Mouse (Mus musculus) olfactory bulb, adult 2 months (tissue): ENCODE data around the gene Fnip1. TPM values are rescaled to one million over a fixed set of nuclear protein-coding genes. Genes with fewer than 3 reads are reported as not detected.

ENCODE experiments used
- H3K27ac ChIP-seq: fragments of 200-500 bp; 2 replicates; pipeline ENCODE4 v1.5.1; 2012; ENCODE audit warnings: low read depth, low read length; ENCODE audit not compliant: insufficient read depth
- H3K4me1 ChIP-seq: fragments of 200-500 bp; 2 replicates; pipeline ENCODE4 v1.6.1; 2012; ENCODE audit warnings: low read length; ENCODE audit not compliant: control insufficient read depth, insufficient read depth
- H3K4me3 ChIP-seq: fragments of 200-500 bp; 2 replicates; pipeline ENCODE4 v1.5.1; 2012; ENCODE audit warnings: mild to moderate bottlenecking, low read depth, low read length, moderate library complexity; ENCODE audit not compliant: insufficient read depth
- CTCF ChIP-seq: fragments of 200-500 bp; IDR thresholded peaks from 2 replicates; pipeline ENCODE4 v1.5.1; 2012; ENCODE audit warnings: low read depth, mild to moderate bottlenecking, low read length, moderate library complexity; ENCODE audit not compliant: insufficient read depth
- POLR2A ChIP-seq: fragments of 200-500 bp; IDR thresholded peaks from 2 replicates; pipeline ENCODE4 v1.6.1; 2012; ENCODE audit warnings: mild to moderate bottlenecking, low read depth, low read length, moderate library complexity; ENCODE audit not compliant: insufficient read depth
- WGBS: fragments of 180-500 bp; shearing (Covaris S2); methylation state at CpG from one replicate; pipeline ENCODE4 v1.1.7; 2018; 5-methylcytosine and 5-hydroxymethylcytosine counted together
- polyA plus RNA-seq: library from polyadenylated mRNA; stranded (reverse); fragments of >200 nt; gene quantifications from 2 replicates; pipeline ENCODE4 v1.2.4, GENCODE M21; 2012; ENCODE audit warnings: low replicate concordance; ENCODE audit not compliant: missing spikeins, insufficient read depth, insufficient read length

Gene Fnip1
- polyA plus RNA-seq, 1 experiment: not detected

GRCm38 (mm10) chr11:54491946-54492558 lies 54.1 kb downstream of the Fnip1 start:
- Histone ChIP-seq H3K4me3 (no peak overlapping the region), H3K27ac (no peak overlapping the region), H3K4me1 (no peaks in the 10 kb centered on the region)
- TF ChIP-seq POLR2A: no peak
- TF ChIP-seq CTCF: no peak
- 100% methylated on average over 1 of the region's 1 CpGs for WGBS

- 70% methylated on average over 4 of the region's 4 CpGs for WGBS
- TF ChIP-seq POLR2A (no peak), CTCF (no peak)
Observed at GRCm38 (mm10) chr11:54492559-54492958, 54.6 kb downstream of the Fnip1 start.

DNA sequence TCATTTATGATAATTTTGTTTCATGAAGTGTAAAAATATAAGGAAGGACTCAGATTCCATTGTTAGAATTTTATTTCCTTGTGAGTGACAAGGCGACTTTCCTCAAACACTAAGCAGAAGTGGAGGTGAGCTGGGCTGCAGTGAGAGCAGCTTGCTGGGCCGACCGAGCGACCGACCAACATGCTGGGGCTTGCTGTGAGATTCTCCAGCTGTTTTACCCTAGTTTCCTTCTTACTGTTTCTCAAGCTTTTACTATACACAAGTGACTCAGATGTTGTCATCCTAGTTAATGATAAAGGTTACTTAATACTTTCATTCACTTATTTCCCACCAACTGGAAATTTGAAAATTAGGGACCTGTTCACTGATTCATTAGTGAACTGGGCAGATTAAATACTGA lies 61.8 kb downstream of the Fnip1 start:
- Histone ChIP-seq H3K27ac (no peak overlapping the region), H3K4me1 (no peaks in the 10 kb centered on the region), H3K4me3 (no peak overlapping the region)
- TF ChIP-seq POLR2A (no peak), CTCF (no peak)
- WGBS: 92% methylated on average over 5 of the region's 5 CpGs

More at GRCm38 (mm10) chr11:54492559-54492958, 54.6 kb downstream of the Fnip1 start:
- Histone ChIP-seq H3K4me3 (no peak overlapping the region), H3K27ac (no peak overlapping the region), H3K4me1 (no peaks in the 10 kb centered on the region)

- WGBS: 85% methylated on average over 4 of the region's 4 CpGs
- no peak overlapping the region for H3K4me3 ChIP-seq
- TF ChIP-seq CTCF: no peak
- no peak for TF ChIP-seq POLR2A
- no peak overlapping the region for H3K27ac ChIP-seq
- H3K4me1 ChIP-seq: no peaks in the 10 kb centered on the region
Observed at GRCm38 (mm10) chr11:54502546-54503245, 64.7 kb downstream of the Fnip1 start.

DNA sequence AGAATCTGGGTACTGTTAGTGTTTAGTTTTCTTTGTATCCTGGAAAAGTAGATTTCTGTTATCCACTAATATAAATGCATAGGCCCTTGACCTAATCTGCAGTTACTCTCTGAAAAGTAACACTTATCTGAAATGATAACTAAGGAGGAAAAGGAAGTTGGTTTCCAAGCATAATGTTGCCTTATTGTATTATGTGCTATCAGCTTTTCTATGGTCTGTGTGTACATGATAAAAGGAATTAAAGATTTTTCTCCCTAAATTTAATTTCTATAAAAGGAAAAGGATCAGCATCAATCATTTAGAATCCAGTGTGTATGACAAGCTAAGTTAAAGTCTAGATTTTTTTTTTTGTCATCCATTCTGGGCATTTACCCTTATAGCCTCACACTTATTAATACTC lies 75.6 kb downstream of the Fnip1 start:
- H3K4me3 ChIP-seq: no peak overlapping the region
- H3K27ac ChIP-seq: no peak overlapping the region
- no peak for TF ChIP-seq CTCF
- no peak for TF ChIP-seq POLR2A
- H3K4me1 ChIP-seq: no peaks in the 10 kb centered on the region

DNA sequence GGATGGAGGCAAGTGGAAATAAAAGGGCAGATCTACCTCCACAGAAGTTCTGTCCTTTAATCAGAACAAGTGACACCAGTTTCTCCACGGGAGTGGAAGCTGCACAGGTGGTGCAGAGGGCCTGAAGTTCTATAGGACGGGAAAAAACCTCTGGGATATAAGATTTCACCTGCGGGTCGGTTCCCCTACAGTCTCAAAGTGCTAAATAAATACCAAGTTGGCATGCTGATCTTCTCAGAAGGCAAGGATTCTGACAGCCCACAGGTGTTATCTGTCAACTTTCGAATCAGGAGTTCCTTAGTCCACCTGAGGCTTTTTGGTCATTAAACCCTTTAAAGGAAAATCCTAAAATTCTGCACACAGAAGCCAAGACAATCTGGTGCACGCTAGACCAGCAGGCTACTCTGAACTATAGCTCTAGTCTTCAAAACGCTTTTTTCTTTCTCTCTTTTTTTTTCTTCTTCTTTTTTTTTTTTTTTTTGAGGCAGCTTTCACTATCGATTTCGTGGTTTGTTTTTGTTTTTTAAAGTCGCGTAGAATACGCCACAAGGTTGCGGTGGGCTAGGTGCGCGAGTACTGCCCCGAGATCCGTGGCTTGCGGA lies 84.0 kb downstream of the Fnip1 start:
- WGBS: 2% methylated on average over 18 of the region's 18 CpGs
- H3K4me3 ChIP-seq: peak overlapping the region; percentile 96
- TF ChIP-seq CTCF: no peak
- TF ChIP-seq POLR2A: no peak
- peak overlapping the region; percentile 93 for H3K27ac ChIP-seq
- no peaks in the 10 kb centered on the region for H3K4me1 ChIP-seq

- Histone ChIP-seq H3K4me1 (no peaks in the 10 kb centered on the region), H3K4me3 (peak within 1 kb of the TSS; percentile 96), H3K27ac (peak within 1 kb of the TSS; percentile 93)
- WGBS: under 1% methylated on average over 73 of the region's 73 CpGs
- TF ChIP-seq POLR2A (peak; percentile 80), CTCF (peak; percentile 22; the same call in 1 of the 2 replicates)
Observed at GRCm38 (mm10) chr11:54522529-54523430, 84.8 kb downstream of the Fnip1 start, which contains the start of gene Rapgef6. Gene Rapgef6, plus strand, starts transcription at chr11:54522847.

DNA sequence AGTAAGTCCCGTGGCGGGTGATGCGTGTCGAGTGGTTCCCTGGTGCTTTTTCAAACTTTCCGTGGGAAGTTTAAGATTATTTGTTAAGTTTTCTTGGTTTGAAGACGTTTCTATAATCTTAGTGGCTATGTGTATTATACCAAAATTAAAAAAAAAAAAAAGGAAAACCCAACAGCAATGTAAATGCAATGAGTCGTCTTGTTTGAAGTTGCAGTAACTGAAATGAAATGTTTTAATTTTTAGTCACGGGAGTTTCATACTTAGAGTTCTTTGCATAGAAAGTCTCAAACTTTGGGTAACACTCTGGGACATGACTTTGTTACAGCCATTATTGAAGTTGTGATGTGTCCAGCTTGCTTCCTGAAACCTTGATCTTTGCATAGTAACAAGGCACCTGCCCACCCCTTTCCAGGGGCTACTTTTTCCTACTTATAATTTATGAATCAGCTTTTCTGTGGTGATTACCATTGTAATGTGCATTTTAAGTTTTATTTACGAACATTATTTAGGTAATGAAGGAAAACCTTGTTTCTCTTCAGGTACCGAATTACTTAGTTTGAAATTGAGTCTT lies 85.5 kb downstream of the Fnip1 start:
- no peak for TF ChIP-seq POLR2A
- TF ChIP-seq CTCF: no peak
- 12% methylated on average over 10 of the region's 10 CpGs for WGBS
- no peak overlapping the region for H3K27ac ChIP-seq

DNA sequence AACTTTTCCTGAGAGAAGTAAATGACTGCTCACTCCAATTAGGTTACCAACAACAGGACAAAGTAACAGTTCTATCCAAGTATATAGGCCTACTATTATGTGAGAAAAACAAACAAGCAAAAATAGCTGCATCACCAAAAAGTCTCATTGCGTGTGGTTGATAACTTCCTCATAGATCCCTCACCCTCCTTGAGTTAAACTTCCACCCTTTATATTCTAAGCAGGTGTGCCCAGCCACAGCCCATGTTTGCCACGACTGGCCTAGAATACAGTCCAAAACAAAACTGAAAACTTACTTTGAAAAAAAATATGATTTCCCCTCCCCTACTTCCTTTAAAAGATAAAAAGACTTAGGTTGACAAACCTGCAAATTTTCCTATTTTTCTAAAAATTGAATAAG lies 90.0 kb downstream of the Fnip1 start:
- no peak overlapping the region for H3K4me3 ChIP-seq
- H3K27ac ChIP-seq: no peak overlapping the region
- H3K4me1 ChIP-seq: no peaks in the 10 kb centered on the region
- TF ChIP-seq CTCF (no peak), POLR2A (no peak)
- 71% methylated on average over 2 of the region's 2 CpGs for WGBS

More for the DNA sequence above, 85.5 kb downstream of the Fnip1 start:
- H3K4me3 ChIP-seq: peak overlapping the region; percentile 96
- no peaks in the 10 kb centered on the region for H3K4me1 ChIP-seq
